Comparison of ENCODE assay signal across 27 mouse cellular contexts in genomic region chr14:89556245-89556644, GRCm38 (mm10).
"Had no signal": no experiment of that assay in that cellular context is flagged by ENCODE, and none has a peak within 500 bp of the region (broad histone marks: within the 10 kb centered on the region; RNA-seq: fewer than 3 reads in every experiment).

No protein-coding gene starts in this region.

- H3K4me2 ChIP-seq: heart, embryonic 11.5 days; heart, embryonic 13.5 days; heart, embryonic 15.5 days; hindbrain, embryonic 12.5 days; hindbrain, embryonic 14.5 days; kidney, embryonic 15.5 days; limb, embryonic 13.5 days; limb, embryonic 15.5 days; liver, embryonic 12.5 days had no signal

- ATAC-seq: hindbrain, postnatal 0 days; intestine, embryonic 16.5 days; liver, embryonic 12.5 days had no signal

- H3K27me3 ChIP-seq: heart, embryonic 13.5 days; heart, embryonic 15.5 days; hindbrain, embryonic 12.5 days; kidney, embryonic 15.5 days; limb, embryonic 13.5 days; limb, embryonic 15.5 days; liver, embryonic 12.5 days had no signal

- H3K4me3 ChIP-seq: heart, adult 2 months; heart, embryonic 13.5 days; heart, embryonic 15.5 days; hindbrain, embryonic 12.5 days; kidney, embryonic 15.5 days; limb, embryonic 13.5 days; limb, embryonic 15.5 days; liver, embryonic 12.5 days had no signal

- H3K27ac ChIP-seq: heart, adult 2 months; heart, embryonic 13.5 days; heart, embryonic 15.5 days; hindbrain, embryonic 12.5 days; hindbrain, embryonic 14.5 days; hindbrain, postnatal 0 days; kidney, embryonic 15.5 days; kidney, postnatal 0 days; limb, embryonic 13.5 days; limb, embryonic 15.5 days; liver, embryonic 12.5 days; liver, embryonic 14.5 days had no signal

- DNase-seq: gastrocnemius, postnatal 14 days; gastrocnemius, postnatal 36 days; heart, adult 11 months; heart, adult 2 months; heart, postnatal 14 days; heart, postnatal 36 days; kidney, adult 11 months; kidney, adult 2 months; kidney, adult 9 months; kidney, postnatal 14 days; kidney, postnatal 36 days; layer of hippocampus, adult 9-11 months; layer of hippocampus, postnatal 36 days; left cerebral cortex, postnatal 4 days had no signal

- H3K4me1 ChIP-seq: heart, embryonic 13.5 days; heart, embryonic 15.5 days; kidney, embryonic 15.5 days; limb, embryonic 15.5 days; liver, embryonic 12.5 days had no signal

- H3K9ac ChIP-seq: heart, embryonic 13.5 days; heart, embryonic 15.5 days; hindbrain, embryonic 12.5 days; hindbrain, embryonic 14.5 days; kidney, embryonic 15.5 days; limb, embryonic 13.5 days; limb, embryonic 15.5 days; liver, embryonic 12.5 days; liver, embryonic 14.5 days had no signal

- H3K36me3 ChIP-seq: heart, embryonic 13.5 days; heart, embryonic 15.5 days; hindbrain, embryonic 12.5 days; kidney, embryonic 15.5 days; limb, embryonic 13.5 days; limb, embryonic 15.5 days; liver, embryonic 12.5 days had no signal

- H3K9me3 ChIP-seq: heart, embryonic 13.5 days; heart, embryonic 15.5 days; hindbrain, embryonic 12.5 days; kidney, embryonic 15.5 days; limb, embryonic 13.5 days; limb, embryonic 15.5 days; liver, embryonic 12.5 days had no signal
